Mouse (Mus musculus): Measurements from ENCODE around the gene Alk.

DNA sequence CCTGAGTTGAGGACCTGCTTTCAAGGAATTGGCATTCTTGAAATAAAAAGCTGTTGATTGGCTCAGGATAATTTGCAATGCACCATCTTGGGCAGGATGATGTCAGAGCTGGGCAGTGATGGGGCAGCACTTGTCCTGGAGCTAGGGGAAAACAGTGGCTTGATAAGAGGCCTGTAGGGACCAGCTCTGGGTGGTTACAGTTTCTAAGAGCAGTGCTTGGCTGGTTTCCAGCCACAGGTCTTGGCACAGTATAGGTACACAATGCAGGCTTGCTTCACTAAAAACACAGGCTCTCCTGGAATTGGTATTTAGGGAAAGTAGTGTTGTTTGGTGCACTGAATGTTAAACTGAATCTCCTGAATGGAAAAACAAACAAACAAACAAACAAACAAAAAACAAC is 662.4 kb downstream of the Alk start:
- TF ChIP-seq CTCF (IDR thresholded peaks at IDR 0.05; ENCODE audit: low read depth): no peak
- TF ChIP-seq EP300 (IDR thresholded peaks at IDR 0.05; ENCODE audit: low read depth): no peak

Data from liver, embryonic 14.5 days (tissue).